Mouse (Mus musculus): Measurements from ENCODE around the gene Hook2. TPM values are rescaled to one million over a fixed set of nuclear protein-coding genes. Genes with fewer than 3 reads are reported as not detected.

The Hook2 gene
- total and polyA plus RNA-seq, 3 experiments, result 7.1 to 24.7 (median 9.8) TPM

- H3K9me3 ChIP-seq (replicated peaks; ENCODE audit: low read length), result no peaks in the 10 kb centered on the region
- in situ Hi-C loops (cut with MboI; ENCODE audit: low pct_ligation_motif_present, low pct_unique_long_range_greater_than_20kb, low sequenced_read_pairs), result loop anchor here (5.0 kb wide), 1 partner anchor 33 kb away; the partner anchor contains the start of gene Hook2
- H3K36me3 ChIP-seq (replicated peaks in 1 of 2; ENCODE audit: control insufficient read depth in 1 of 2, insufficient read depth in 1 of 2, low read length in 1 of 2), result peaks cover 46 to 56% of the 10 kb centered on the region in 2 experiments
- H3K27ac ChIP-seq (ENCODE audit: insufficient read depth, low read depth), result peak within 1 kb of the TSS; percentile 25; the same call in 1 of the 2 replicates
- peaks cover 47% of the 10 kb centered on the region for H3K79me2 ChIP-seq (replicated peaks; ENCODE audit: control insufficient read depth, extremely low read depth, insufficient read depth, poor library complexity, severe bottlenecking)
- peaks cover 10 to 57% of the 10 kb centered on the region in 2 experiments for H3K4me1 ChIP-seq (ENCODE audit: control insufficient read depth in 1 of 2, insufficient read depth in 2 of 2)
- TF ChIP-seq MEF2A (IDR thresholded peaks at IDR 0.05; ENCODE audit: borderline replicate concordance, low read depth, low read length), result no peak
- no peak for TF ChIP-seq ZC3H11A (IDR thresholded peaks at IDR 0.05; ENCODE audit: low read depth, low read length)
- no peak for TF ChIP-seq JUN (IDR thresholded peaks at IDR 0.05; ENCODE audit: insufficient read depth, low read depth, low read length)
- TF ChIP-seq ZKSCAN1 (IDR thresholded peaks at IDR 0.05; ENCODE audit: borderline replicate concordance, low read depth, low read length), result no peak
- TF ChIP-seq MAZ (IDR thresholded peaks at IDR 0.05; ENCODE audit: low read depth, low read length), result no peak
- TF ChIP-seq MXI1 (IDR thresholded peaks at IDR 0.05; ENCODE audit: low read depth, low read length), result peak; percentile 83
- TF ChIP-seq NRF1 (IDR thresholded peaks at IDR 0.05; ENCODE audit: low read depth, low read length), result 0 out of 2 replicates have a peak, but pooled peaks have one; percentile 42
- peak; percentile 52 for TF ChIP-seq TCF12 (IDR thresholded peaks at IDR 0.05; ENCODE audit: low read depth, low read length)
- TF ChIP-seq USF1 (IDR thresholded peaks at IDR 0.05; ENCODE audit: low read depth, low read length), result peak; percentile 88
- no peak for TF ChIP-seq GABPA (IDR thresholded peaks at IDR 0.05; ENCODE audit: insufficient replicate concordance, low read depth, low read length)
- TF ChIP-seq IRF4 (IDR thresholded peaks at IDR 0.05; ENCODE audit: low read depth, low read length), result no peak
- peak; percentile 57; the same call in 1 of the 2 replicates for TF ChIP-seq CHD2 (IDR thresholded peaks at IDR 0.05; ENCODE audit: low read length)
- peak; percentile 71 for TF ChIP-seq NELFE (IDR thresholded peaks at IDR 0.05; ENCODE audit: low read depth, low read length)
- TF ChIP-seq BHLHE40 (IDR thresholded peaks at IDR 0.05; ENCODE audit: low read depth, low read length), result peak; percentile 96
- no peak for TF ChIP-seq POLR2AphosphoS2 (IDR thresholded peaks at IDR 0.05; ENCODE audit: low read depth, low read length)
- no peak for TF ChIP-seq KAT2A (IDR thresholded peaks at IDR 0.05; ENCODE audit: insufficient replicate concordance, low read length)
- TF ChIP-seq ELF1 (IDR thresholded peaks at IDR 0.05; ENCODE audit: low read depth, low read length), result peak; percentile 23; the same call in 1 of the 2 replicates
- no peak for TF ChIP-seq MAFK (IDR thresholded peaks at IDR 0.05; ENCODE audit: insufficient replicate concordance, low read length)
- no peak for TF ChIP-seq EP300 (IDR thresholded peaks at IDR 0.05; ENCODE audit: low read length)
- 0 out of 2 replicates have a peak, but pooled peaks have one; percentile 20 for TF ChIP-seq ETS1 (conservative IDR thresholded peaks at IDR 0.05; ENCODE audit: low read depth, low read length)
- peak; percentile 70 for TF ChIP-seq USF2 (conservative IDR thresholded peaks at IDR 0.05; ENCODE audit: low read depth, low read length)
- peak; percentile 86 for TF ChIP-seq TBP (conservative IDR thresholded peaks at IDR 0.05; ENCODE audit: low read depth, low read length)
- no peak for TF ChIP-seq E2F4 (IDR thresholded peaks at IDR 0.05; ENCODE audit: insufficient replicate concordance, low read depth, low read length)
- no peak for TF ChIP-seq RAD21 (IDR thresholded peaks at IDR 0.05; ENCODE audit: low read depth, low read length)
- peak; percentile 100 for TF ChIP-seq CHD1 (IDR thresholded peaks at IDR 0.05; ENCODE audit: low read depth, low read length)
- TF ChIP-seq UBTF (IDR thresholded peaks at IDR 0.05; ENCODE audit: low read depth, low read length), result no peak
- peak; percentile 77 for TF ChIP-seq POLR2A (IDR thresholded peaks at IDR 0.05; ENCODE audit: low read depth, low read length)
- TF ChIP-seq HCFC1 (IDR thresholded peaks at IDR 0.05; ENCODE audit: low read depth, low read length), result peak; percentile 81
- no peak for TF ChIP-seq ZNF384 (IDR thresholded peaks at IDR 0.05; ENCODE audit: low read depth, low read length)
- no peak for TF ChIP-seq ZMIZ1 (IDR thresholded peaks at IDR 0.05; ENCODE audit: low read depth, low read length)
- no peak for TF ChIP-seq JUND (conservative IDR thresholded peaks at IDR 0.05; ENCODE audit: low read depth, low read length)
- TF ChIP-seq MYC (IDR thresholded peaks at IDR 0.05; ENCODE audit: low read depth, low read length), result peak; percentile 82
- peak; percentile 97 for TF ChIP-seq SIN3A (IDR thresholded peaks at IDR 0.05; ENCODE audit: low read length)
- no peak for TF ChIP-seq SMC3 (IDR thresholded peaks at IDR 0.05; ENCODE audit: low read depth, low read length)
- no peak for TF ChIP-seq CTCF (conservative IDR thresholded peaks at IDR 0.05 in 1 of 2, IDR thresholded peaks at IDR 0.05 in 1 of 2; ENCODE audit: low read depth in 2 of 2, low read length in 2 of 2)
- TF ChIP-seq RCOR1 (conservative IDR thresholded peaks at IDR 0.05; ENCODE audit: low read depth, low read length), result peak; percentile 61; the same call in 1 of the 2 replicates
- no peak for TF ChIP-seq PAX5 (IDR thresholded peaks at IDR 0.05; ENCODE audit: low read length)
- peak; percentile 93 for TF ChIP-seq MAX (IDR thresholded peaks at IDR 0.05; ENCODE audit: low read length)
- H3K4me2 ChIP-seq (ENCODE audit: insufficient read depth, low read depth, poor library complexity, severe bottlenecking), result peak within 1 kb of the TSS; percentile 98
- H3K9ac ChIP-seq (ENCODE audit: insufficient read depth, low read depth), result peak within 1 kb of the TSS; percentile 91
- peak; percentile 97 for DNase-seq (ENCODE audit: extremely low read depth)
- H3K4me3 ChIP-seq (replicated peaks in 1 of 3; ENCODE audit: low read depth in 2 of 3, low read length in 2 of 3, poor library complexity in 1 of 3), result peak within 1 kb of the TSS; percentile 78 to 97 (median 95)
- no peaks in the 10 kb centered on the region for H3K27me3 ChIP-seq (replicated peaks)
- dilution Hi-C loops (cut with MboI; ENCODE audit: extremely low pct_ligation_motif_present, extremely low pct_unique_long_range_greater_than_20kb, low sequenced_read_pairs), result no loop called here
Observed at GRCm38 (mm10) chr8:85025098-85025932, 34.9 kb downstream of the Hook2 start, which contains the start of gene Asna1. Gene Asna1, minus strand, starts transcription at chr8:85025281.
